Mouse (Mus musculus) CH12.LX (cell line): ENCODE data around the gene Whrn.

Source experiments
- CTCF ChIP-seq, 2 experiments: IDR thresholded peaks in 1 of 2; conservative IDR thresholded peaks in 1 of 2; 2 replicates each; pipeline ENCODE4 v1.5.1; 2011 to 2012; ENCODE audit warnings: low read depth in 2 of 2, low read length in 2 of 2, improper control_type of control experiment in 1 of 2, inconsistent platforms in 1 of 2, mild to moderate bottlenecking in 1 of 2, moderate library complexity in 1 of 2
- JUND ChIP-seq: conservative IDR thresholded peaks from 2 replicates; pipeline ENCODE4 v1.6.1; 2011; ENCODE audit warnings: low read depth, low read length, improper control_type of control experiment
- POLR2A ChIP-seq: IDR thresholded peaks from 2 replicates; pipeline ENCODE4 v1.6.1; 2011; ENCODE audit warnings: low read depth, mild to moderate bottlenecking, improper control_type of control experiment, low read length
- UBTF ChIP-seq: IDR thresholded peaks from 2 replicates; pipeline ENCODE4 v1.6.1; 2012; ENCODE audit warnings: low read depth, mild to moderate bottlenecking, inconsistent platforms, low read length, improper control_type of control experiment, moderate library complexity

DNA sequence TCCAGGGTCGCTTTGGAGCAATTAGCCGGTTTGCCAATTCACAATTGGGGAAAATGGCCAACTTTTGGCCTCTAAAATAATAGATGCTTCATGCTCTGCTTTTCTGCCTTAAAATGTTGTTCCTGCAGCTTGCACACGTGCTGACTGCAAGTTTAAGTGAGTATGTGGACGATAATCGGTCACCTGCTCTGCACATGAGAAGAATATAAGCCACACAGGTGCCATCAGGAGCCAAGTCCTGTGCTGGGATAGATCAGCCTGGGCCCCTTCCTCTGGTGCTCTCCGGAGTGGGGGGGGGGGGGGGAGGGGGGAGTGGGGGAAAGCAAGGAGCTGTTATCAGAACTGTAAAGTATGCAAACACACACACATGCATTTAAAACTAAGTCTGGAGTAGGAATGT is 521 bp upstream of the Whrn start:
- TF ChIP-seq CTCF (conservative IDR thresholded peaks at IDR 0.05 in 1 of 2, IDR thresholded peaks at IDR 0.05 in 1 of 2; ENCODE audit: low read depth in 2 of 2, low read length in 2 of 2) (no peak), UBTF (no peak), POLR2A (no peak), JUND (no peak)
